Mouse (Mus musculus): Measurements from ENCODE around the gene Neurl4.

DNA sequence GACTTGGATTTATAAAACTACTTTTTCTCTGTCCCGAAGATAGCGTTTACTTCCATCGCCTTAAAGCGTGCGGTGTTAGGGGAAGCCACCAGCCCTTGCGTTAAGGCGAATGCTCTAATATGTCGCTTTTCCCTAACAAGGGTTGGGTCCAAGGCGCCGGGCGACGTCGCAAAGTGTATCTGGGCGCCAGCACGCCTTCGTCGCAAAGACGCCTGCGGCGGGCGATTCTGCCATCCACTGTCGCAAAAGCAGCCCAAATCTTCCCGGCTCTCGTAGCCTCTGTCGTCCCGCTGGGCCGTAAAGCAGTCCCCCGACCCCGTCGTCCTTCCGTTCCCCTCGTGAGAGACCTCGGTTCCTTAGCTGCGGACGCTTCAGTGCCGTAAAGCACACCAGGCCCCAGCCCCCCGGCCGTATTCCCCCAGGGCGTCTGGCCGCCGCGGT lies 554 bp downstream of the Neurl4 start:
- no peak for TF ChIP-seq CTCF (IDR thresholded peaks at IDR 0.05; ENCODE audit: low read depth, low read length)
- 0 out of 2 replicates have a peak, but pooled peaks have one; percentile 46 for TF ChIP-seq POLR2A (IDR thresholded peaks at IDR 0.05; ENCODE audit: extremely low read depth, insufficient read depth, low read length)

Measured in liver, adult 2 months (tissue).